Mouse (Mus musculus): Measurements from ENCODE around the gene Gcnt3. TPM values are rescaled to one million over a fixed set of nuclear protein-coding genes. Genes with fewer than 3 reads are reported as not detected.
A peak's percentile ranks its signal among the peaks of the same experiment; 100 is the strongest.

Gene Gcnt3
- not detected for total RNA-seq (2021)
- long read RNA-seq, experiment 1: 0 reads
- long read RNA-seq, experiment 2: 0 reads

GRCm38 (mm10) chr9:70037988-70038387 is at the start of gene Gcnt3:
Gene Gcnt3, minus strand, starts transcription at chr9:70038088.
- DNase-seq: no peak

DNA sequence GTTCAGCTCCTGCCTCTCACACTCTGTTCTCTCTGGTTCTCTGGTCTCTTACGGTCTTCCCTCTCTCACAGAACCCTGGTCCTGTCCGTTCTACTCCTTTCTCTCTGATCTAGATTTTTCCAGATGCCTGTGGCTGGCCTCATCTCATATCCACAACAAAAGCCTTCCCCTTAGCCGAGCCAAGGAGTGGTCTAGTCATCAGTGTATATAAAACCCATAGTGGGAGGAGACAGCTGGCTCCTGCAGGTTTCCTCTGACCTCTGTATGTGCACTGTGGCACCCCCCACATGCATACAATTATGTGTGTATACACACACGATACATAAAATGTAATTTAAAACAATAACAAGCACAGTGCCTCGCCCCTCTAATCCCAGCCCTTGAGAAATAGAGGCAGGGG is 49.5 kb upstream of the Gcnt3 start:
- DNase-seq: no peak

GRCm38 (mm10) chr9:70086091-70086490 is 48.2 kb upstream of the Gcnt3 start:
- DNase-seq: no peak

GRCm38 (mm10) chr9:70084107-70084506 is 46.2 kb upstream of the Gcnt3 start:
- peak in 1 of 2 experiments; percentile 69 for DNase-seq

GRCm38 (mm10) chr9:70082357-70083204 is 44.7 kb upstream of the Gcnt3 start:
- DNase-seq: no peak

- no peak for DNase-seq
These were observed 43.9 kb upstream of the Gcnt3 start for GRCm38 (mm10) chr9:70081767-70082166.

DNA sequence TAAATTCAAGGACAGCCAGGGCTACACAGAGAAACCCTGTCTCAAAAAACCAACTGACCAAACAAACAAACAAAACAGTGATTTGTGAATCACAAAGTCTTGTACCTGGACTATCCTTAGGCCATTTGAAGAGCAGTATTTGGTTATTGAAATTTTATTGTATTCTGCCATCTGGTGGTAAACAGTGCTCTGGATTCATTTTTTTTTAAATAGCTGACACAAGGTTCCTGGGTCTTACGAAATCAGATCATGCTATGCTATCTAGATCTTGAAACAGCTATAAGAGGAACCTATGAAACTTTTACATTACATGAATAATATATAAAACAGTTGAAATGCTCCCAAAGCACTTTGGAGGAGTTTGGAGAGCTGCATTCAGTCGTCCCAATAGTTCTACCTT is 43.1 kb upstream of the Gcnt3 start:
- no peak for DNase-seq

GRCm38 (mm10) chr9:70080027-70080800 is 42.3 kb upstream of the Gcnt3 start:
- DNase-seq: no peak

GRCm38 (mm10) chr9:70078034-70078433 is 40.1 kb upstream of the Gcnt3 start:
- DNase-seq: no peak

- no peak for DNase-seq
These were observed 39.3 kb upstream of the Gcnt3 start for GRCm38 (mm10) chr9:70077170-70077569.

DNA sequence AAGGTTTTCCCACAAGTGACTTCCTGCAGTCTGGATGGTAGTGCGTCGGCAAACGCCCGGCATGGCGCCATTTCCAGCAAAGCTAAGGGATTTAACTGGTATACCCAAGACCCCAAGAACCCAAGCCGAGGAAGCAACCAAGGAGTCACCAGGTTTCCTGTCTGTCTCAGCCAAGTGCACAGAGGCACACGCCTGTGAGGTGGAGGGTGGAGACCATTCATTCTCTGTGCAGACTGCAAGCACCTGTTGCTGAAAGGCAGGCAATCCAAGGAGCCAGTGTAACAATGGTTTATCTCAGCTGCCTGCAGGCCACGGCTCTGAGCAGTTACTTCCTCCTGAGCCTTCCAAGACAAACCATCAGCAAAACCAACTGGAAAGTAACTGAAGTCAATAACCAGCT is 34.5 kb upstream of the Gcnt3 start:
- peak in 1 of 2 experiments; percentile 19 for DNase-seq

GRCm38 (mm10) chr9:70069961-70070435 is 32.1 kb upstream of the Gcnt3 start:
- DNase-seq: peak; percentile 62 to 73

DNA sequence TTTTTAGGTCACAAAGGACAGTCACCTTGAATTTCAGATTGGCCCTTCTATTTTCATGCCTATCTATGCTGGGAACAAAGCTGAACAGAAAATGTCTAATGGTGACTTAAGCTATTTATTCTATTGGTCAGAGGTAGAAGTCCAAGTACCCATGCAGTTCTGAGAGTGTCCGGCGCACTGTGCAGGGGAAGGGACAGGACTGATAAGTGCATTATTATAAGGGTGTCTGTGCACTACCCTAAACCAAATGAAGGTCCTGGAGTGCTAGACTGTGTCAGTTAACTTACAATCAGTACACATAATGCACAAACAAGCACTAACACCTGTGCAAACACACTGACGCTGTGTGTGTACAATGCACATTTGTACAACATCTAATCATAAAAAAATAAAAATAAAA is 29.6 kb upstream of the Gcnt3 start:
- no peak for DNase-seq

DNA sequence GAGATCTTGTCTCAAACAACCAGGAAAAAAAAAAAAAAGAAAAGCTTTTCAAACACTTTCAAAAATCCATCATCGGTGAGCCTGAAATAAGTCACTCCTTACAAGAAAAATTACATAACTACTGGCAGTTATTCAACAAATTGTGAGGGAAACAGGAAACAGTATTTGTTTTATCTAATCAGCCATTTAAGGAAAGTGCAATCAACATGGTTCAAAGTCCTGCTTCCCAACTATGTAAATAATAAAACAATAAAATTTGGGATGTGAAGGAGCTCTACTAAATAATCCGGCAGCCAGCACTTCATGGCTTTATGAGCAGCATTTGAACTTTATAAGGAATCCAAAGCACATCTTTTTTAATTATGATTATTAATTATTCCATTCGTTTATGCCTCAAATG is 24.1 kb upstream of the Gcnt3 start:
- no peak for DNase-seq

GRCm38 (mm10) chr9:70053411-70053810 is 15.5 kb upstream of the Gcnt3 start:
- no peak for DNase-seq

DNA sequence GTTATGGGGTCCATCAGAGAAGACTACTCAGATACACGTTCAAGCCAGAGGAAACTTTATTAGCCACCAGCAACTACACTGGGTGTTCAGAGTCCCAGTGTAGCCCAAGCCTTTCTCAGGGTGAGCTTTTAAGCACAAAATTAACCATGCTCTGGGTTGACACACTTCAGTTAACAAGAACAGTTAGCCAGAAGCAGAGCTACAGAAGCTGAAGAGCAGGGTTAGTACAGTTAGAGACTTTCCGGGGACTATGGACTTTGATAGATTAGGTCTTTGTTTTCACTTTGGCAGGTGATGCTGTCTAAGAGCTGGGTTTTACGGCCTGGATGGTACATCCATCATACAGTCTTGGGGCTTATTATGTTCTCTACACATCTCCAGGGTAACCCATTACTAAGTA is 14.8 kb upstream of the Gcnt3 start:
- no peak for DNase-seq

DNA sequence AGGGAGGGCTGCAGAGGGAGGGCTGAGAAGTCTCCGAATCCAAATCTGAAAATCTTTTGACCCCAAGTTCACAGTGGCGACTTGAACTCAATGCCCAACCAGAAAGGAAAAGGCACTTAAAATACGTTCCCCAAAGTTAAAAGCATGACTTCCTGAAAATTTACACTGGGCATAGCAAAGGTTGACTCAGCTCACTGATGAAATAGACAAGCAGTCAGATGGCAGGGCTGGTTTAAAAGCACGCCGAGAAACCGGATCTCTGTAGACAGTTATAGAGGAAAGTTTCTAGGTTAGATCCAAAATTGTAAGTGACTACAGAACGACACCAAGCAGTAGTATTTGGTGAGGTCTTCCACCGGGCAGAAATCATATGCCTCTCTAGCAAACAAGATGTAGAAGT is 12.0 kb upstream of the Gcnt3 start:
- DNase-seq: no peak

DNA sequence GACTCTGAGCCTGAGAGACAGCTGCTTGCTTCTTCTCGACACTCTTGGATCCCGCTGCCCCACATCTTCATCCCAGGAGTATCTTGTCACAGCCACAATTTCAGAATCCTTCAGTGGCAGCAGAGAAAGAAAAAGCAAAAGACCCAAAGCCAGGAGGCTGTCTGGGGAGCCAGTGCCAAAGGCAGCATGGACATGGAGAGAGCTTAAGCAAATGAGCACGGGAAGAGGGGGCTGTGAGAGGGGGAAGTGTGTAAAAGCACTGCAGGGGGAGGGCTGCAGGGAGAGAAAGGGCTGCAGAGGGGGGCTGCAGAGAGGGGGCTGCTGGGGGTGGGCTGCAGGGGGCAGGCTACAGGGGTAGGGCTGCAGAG is 11.5 kb upstream of the Gcnt3 start:
- DNase-seq: no peak

DNA sequence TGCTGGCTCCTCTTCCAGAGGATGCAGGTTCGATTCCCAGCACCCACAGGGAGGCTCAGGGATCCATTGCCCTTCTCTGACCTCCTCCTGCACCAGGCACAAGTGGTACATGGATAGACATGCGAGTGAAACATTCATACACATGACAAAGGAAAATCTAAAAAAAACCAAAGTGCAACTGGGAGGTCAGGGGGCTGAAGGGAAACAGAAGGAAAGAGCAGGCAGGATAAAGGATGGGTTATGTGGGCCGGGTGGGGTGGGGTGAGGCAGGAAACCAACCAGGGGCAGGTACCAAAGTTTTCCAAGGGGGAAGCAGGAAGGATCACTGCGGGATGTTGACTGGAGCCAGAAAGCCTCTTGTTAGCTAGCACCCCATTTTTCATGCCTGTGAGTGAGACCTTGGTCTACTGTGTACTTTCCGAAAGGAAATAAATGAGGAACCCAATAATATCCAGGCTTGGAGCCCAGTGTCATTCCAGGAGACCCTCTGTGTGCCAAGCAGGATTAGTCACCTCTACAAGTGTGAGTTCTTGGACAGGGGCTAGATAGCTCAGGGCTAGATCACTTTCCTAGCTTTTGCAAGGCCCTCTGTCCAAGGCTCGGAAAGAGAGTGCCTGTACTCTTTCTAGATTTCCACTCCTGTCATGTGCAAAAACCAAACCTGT is 11.0 kb upstream of the Gcnt3 start:
- DNase-seq: peak; percentile 74 to 77

DNA sequence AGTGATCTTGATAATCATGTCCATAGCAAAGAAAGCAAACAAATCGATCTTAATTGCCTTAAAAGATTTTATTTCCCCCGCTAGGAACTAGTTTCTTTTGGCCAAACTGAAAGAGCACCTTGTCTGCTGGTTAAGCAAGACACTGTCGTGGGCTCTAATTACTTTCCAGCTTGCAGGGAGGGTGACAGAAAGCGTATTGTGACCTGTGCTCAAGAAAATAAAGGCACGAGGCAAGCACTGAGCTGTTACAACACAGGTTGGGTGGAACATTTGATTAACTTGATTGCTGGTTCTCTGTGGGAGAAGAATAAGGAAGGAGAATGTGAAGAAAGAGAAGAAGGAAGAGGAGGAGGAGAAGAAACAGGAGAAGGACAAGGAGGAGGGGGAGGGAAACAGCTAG is 10.4 kb upstream of the Gcnt3 start:
- no peak for DNase-seq

GRCm38 (mm10) chr9:70047839-70048238 is 10.0 kb upstream of the Gcnt3 start:
- DNase-seq: no peak

GRCm38 (mm10) chr9:70046255-70046654 is 8.4 kb upstream of the Gcnt3 start:
- DNase-seq: no peak

DNA sequence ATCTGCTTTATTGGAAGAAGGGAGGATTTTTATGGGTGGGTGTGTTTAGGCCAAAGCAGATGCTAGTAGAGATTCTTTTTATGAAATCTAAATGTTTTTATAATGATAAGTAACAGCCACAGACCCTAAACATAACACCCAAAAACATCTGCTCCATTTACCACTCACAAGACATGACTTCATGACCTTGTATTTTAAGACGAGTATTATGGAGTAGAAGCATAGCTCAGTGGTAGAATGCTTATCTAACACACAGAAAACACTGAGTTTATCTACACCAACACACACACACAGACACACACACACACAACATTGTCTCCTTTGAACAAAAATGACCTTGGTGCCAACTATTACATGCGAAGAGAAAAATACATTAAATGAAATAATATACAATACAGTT is 7.0 kb upstream of the Gcnt3 start:
- DNase-seq: no peak

All from heart, adult 18-20 months (tissue).